Mouse (Mus musculus): ENCODE results near the gene Akp3. TPM values are rescaled to one million over a fixed set of nuclear protein-coding genes. Genes with fewer than 3 reads are reported as not detected.

Gene Akp3
- polyA plus RNA-seq, 1 experiment from 2014 or later, result not detected

- Histone ChIP-seq H3K4me1 (replicated peaks; ENCODE audit: control insufficient read depth, insufficient read depth, low read length) (no peaks in the 10 kb centered on the region), H3K36me3 (ENCODE audit: control insufficient read depth, insufficient read depth, low read length) (no peaks in the 10 kb centered on the region), H3K27ac (ENCODE audit: low read depth, low read length) (no peak overlapping the region), H3K4me2 (ENCODE audit: low read depth, low read length, severe bottlenecking) (no peak overlapping the region), H3K27me3 (ENCODE audit: control insufficient read depth, insufficient read depth, low read length) (peaks cover under 1% of the 10 kb centered on the region; the same call in 1 of the 2 replicates), H3K9me3 (ENCODE audit: control insufficient read depth, low read length) (no peaks in the 10 kb centered on the region), H3K9ac (ENCODE audit: low read length) (no peak overlapping the region), H3K4me3 (ENCODE audit: low read depth, low read length) (no peak overlapping the region)
- 86% methylated on average over 1 of the region's 1 CpGs for WGBS
- no peak for DNase-seq (ENCODE audit: low spot score)
- ATAC-seq (replicated peaks; ENCODE audit: low FRiP score), result no peak
These were observed 20.8 kb upstream of the Akp3 start for GRCm38 (mm10) chr1:87103936-87104335.

GRCm38 (mm10) chr1:87106536-87106935 is 18.2 kb upstream of the Akp3 start:
- WGBS, result 82% methylated on average over 8 of the region's 8 CpGs
- ATAC-seq (replicated peaks; ENCODE audit: low FRiP score) (no peak), DNase-seq (ENCODE audit: low spot score) (no peak)
- Histone ChIP-seq H3K27me3 (ENCODE audit: control insufficient read depth, insufficient read depth, low read length) (no peaks in the 10 kb centered on the region), H3K4me3 (ENCODE audit: low read depth, low read length) (no peak overlapping the region), H3K9ac (ENCODE audit: low read length) (no peak overlapping the region), H3K27ac (ENCODE audit: low read depth, low read length) (no peak overlapping the region), H3K4me2 (ENCODE audit: low read depth, low read length, severe bottlenecking) (no peak overlapping the region), H3K9me3 (ENCODE audit: control insufficient read depth, low read length) (no peaks in the 10 kb centered on the region), H3K36me3 (ENCODE audit: control insufficient read depth, insufficient read depth, low read length) (no peaks in the 10 kb centered on the region), H3K4me1 (replicated peaks; ENCODE audit: control insufficient read depth, insufficient read depth, low read length) (no peaks in the 10 kb centered on the region)

DNA sequence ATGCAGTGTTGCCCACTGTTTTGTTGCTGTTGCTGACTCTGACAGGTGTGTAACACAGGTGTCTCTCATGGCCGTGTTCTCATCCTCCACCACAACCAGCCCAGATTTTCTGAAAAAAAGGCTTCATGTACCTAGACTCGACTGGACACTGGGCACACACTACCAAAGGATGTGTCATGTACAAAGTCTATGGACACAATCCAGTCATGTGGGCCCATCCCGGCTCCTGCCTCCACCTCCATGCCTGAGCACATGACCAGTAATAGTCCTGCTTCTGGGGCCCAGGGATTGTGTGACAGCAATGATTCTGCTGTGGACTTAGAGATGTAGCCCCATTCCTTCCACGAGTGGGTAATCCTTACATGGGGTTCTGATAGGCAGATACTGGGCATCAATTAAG is 16.2 kb upstream of the Akp3 start:
- Histone ChIP-seq H3K27ac (ENCODE audit: low read depth, low read length) (no peak overlapping the region), H3K36me3 (ENCODE audit: control insufficient read depth, insufficient read depth, low read length) (no peaks in the 10 kb centered on the region), H3K9me3 (ENCODE audit: control insufficient read depth, low read length) (no peaks in the 10 kb centered on the region), H3K4me1 (replicated peaks; ENCODE audit: control insufficient read depth, insufficient read depth, low read length) (no peaks in the 10 kb centered on the region), H3K4me3 (ENCODE audit: low read depth, low read length) (no peak overlapping the region), H3K27me3 (ENCODE audit: control insufficient read depth, insufficient read depth, low read length) (no peaks in the 10 kb centered on the region), H3K4me2 (ENCODE audit: low read depth, low read length, severe bottlenecking) (no peak overlapping the region), H3K9ac (ENCODE audit: low read length) (no peak overlapping the region)
- WGBS, result 81% methylated on average over 4 of the region's 4 CpGs
- ATAC-seq (replicated peaks; ENCODE audit: low FRiP score) (no peak), DNase-seq (ENCODE audit: low spot score) (no peak)

DNA sequence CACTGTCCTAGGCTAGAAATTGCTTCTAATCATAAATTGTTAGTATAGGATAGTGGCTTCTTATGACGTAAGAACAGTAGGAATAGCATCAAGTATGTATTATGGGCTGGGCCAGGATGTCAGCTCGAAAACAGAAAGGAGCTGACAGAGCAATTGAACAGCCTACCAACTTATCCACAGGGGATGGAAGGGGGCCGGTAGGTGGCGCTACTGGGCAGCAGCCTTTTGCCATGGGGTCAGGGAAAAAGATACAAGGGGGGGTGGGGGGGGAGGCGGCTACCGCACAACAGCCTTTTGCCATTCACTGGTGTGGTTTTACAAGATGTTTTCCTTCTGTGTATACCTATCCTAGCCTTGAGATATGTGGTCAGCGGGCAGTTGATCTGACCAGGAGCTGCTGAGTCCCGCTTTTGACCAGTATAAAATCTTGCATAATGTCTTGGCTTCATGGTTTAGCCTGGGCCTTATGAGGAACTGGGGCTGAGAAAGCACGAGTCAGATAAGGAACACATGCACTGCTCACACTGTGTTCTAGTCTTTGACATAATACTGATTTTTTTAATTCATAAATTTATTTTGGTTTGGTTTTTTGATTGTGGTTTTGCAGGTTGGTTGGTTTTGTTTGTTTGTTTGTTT is 12.9 kb upstream of the Akp3 start:
- Histone ChIP-seq H3K4me3 (ENCODE audit: low read depth, low read length) (no peak overlapping the region), H3K27ac (ENCODE audit: low read depth, low read length) (no peak overlapping the region), H3K9me3 (ENCODE audit: control insufficient read depth, low read length) (no peaks in the 10 kb centered on the region), H3K9ac (ENCODE audit: low read length) (no peak overlapping the region), H3K27me3 (ENCODE audit: control insufficient read depth, insufficient read depth, low read length) (no peaks in the 10 kb centered on the region), H3K4me1 (replicated peaks; ENCODE audit: control insufficient read depth, insufficient read depth, low read length) (no peaks in the 10 kb centered on the region), H3K36me3 (ENCODE audit: control insufficient read depth, insufficient read depth, low read length) (no peaks in the 10 kb centered on the region), H3K4me2 (ENCODE audit: low read depth, low read length, severe bottlenecking) (no peak overlapping the region)
- no peak for ATAC-seq (replicated peaks; ENCODE audit: low FRiP score)
- 36% methylated on average over 9 of the region's 9 CpGs for WGBS
- DNase-seq (ENCODE audit: low spot score), result peak; percentile 64

- Histone ChIP-seq H3K27ac (ENCODE audit: low read depth, low read length) (no peak overlapping the region), H3K9me3 (ENCODE audit: control insufficient read depth, low read length) (no peaks in the 10 kb centered on the region), H3K4me2 (ENCODE audit: low read depth, low read length, severe bottlenecking) (no peak overlapping the region), H3K36me3 (ENCODE audit: control insufficient read depth, insufficient read depth, low read length) (no peaks in the 10 kb centered on the region), H3K27me3 (ENCODE audit: control insufficient read depth, insufficient read depth, low read length) (no peaks in the 10 kb centered on the region), H3K9ac (ENCODE audit: low read length) (no peak overlapping the region), H3K4me1 (replicated peaks; ENCODE audit: control insufficient read depth, insufficient read depth, low read length) (no peaks in the 10 kb centered on the region), H3K4me3 (ENCODE audit: low read depth, low read length) (no peak overlapping the region)
- WGBS, result 88% methylated on average over 1 of the region's 1 CpGs
- DNase-seq (ENCODE audit: low spot score), result no peak
- ATAC-seq (replicated peaks; ENCODE audit: low FRiP score), result no peak
These were observed 10.0 kb upstream of the Akp3 start for GRCm38 (mm10) chr1:87114784-87115183.

DNA sequence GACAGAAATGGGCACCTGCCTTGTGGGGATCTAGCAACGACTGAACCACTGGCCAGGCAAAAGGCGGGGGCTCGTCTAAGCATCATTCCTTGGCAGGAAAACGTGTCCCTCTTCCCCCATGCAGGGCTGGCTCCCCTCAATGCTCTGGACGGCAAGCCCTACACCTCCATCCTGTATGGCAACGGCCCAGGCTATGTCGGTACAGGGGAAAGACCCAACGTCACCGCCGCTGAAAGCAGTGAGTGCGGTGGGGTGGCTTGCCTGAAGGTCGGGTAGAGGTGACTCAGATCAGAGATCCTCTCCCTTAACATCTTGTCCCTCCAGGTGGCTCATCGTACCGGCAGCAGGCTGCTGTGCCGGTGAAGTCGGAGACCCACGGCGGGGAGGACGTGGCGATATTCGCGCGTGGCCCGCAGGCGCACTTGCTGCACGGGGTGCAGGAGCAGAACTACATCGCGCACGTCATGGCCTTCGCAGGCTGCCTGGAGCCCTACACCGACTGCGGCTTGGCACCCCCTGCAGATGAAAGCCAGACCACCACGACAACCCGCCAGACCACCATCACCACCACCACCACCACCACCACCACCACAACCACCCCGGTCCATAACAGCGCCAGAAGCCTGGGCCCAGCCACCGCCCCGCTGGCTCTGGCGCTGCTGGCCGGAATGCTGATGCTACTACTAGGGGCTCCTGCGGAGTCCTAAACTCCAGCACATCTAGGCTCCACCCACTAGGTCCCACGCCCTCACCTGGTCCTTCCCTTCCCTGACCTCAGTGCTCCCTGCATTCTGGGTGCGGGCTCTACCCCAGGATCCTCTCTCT is 2.6 kb downstream of the Akp3 start:
- WGBS, result 6% methylated on average over 41 of the region's 43 CpGs
- Histone ChIP-seq H3K4me3 (ENCODE audit: low read depth, low read length) (no peak overlapping the region), H3K4me2 (ENCODE audit: low read depth, low read length, severe bottlenecking) (peak overlapping the region; percentile 32; the same call in 1 of the 2 replicates), H3K27ac (ENCODE audit: low read depth, low read length) (no peak overlapping the region), H3K36me3 (ENCODE audit: control insufficient read depth, insufficient read depth, low read length) (no peaks in the 10 kb centered on the region), H3K27me3 (ENCODE audit: control insufficient read depth, insufficient read depth, low read length) (peaks cover 19% of the 10 kb centered on the region), H3K9me3 (ENCODE audit: control insufficient read depth, low read length) (no peaks in the 10 kb centered on the region), H3K4me1 (replicated peaks; ENCODE audit: control insufficient read depth, insufficient read depth, low read length) (no peaks in the 10 kb centered on the region), H3K9ac (ENCODE audit: low read length) (no peak overlapping the region)
- DNase-seq (ENCODE audit: low spot score), result no peak
- ATAC-seq (replicated peaks; ENCODE audit: low FRiP score), result no peak

DNA sequence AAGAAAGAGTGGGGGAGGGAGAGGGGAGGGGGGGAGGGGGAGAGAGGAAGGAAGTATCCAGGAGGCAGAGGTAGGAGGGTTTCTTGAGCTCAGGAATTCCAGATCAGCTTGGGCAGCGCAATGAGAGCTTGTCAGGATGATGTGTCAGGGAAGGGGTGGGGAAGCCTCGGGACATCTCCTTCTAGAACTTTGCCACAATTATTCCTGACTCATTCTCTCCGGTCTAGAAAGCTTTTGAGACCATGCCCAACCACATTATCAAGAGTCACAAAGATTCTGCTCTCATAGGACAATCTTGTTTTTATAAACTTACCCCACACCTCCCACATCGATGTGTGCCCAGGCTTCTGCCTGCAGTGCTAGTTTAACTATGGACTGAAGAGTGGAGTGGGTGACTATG is 7.0 kb downstream of the Akp3 start:
- peaks cover 16% of the 10 kb centered on the region for H3K27me3 ChIP-seq (ENCODE audit: control insufficient read depth, insufficient read depth, low read length)
- H3K4me2 ChIP-seq (ENCODE audit: low read depth, low read length, severe bottlenecking), result no peak overlapping the region
- no peak overlapping the region for H3K27ac ChIP-seq (ENCODE audit: low read depth, low read length)
- no peaks in the 10 kb centered on the region for H3K36me3 ChIP-seq (ENCODE audit: control insufficient read depth, insufficient read depth, low read length)
- DNase-seq (ENCODE audit: low spot score) (no peak), ATAC-seq (replicated peaks; ENCODE audit: low FRiP score) (no peak)
- no peaks in the 10 kb centered on the region for H3K9me3 ChIP-seq (ENCODE audit: control insufficient read depth, low read length)
- H3K4me3 ChIP-seq (ENCODE audit: low read depth, low read length), result no peak overlapping the region
- WGBS, result 88% methylated on average over 4 of the region's 4 CpGs
- H3K4me1 ChIP-seq (replicated peaks; ENCODE audit: control insufficient read depth, insufficient read depth, low read length), result no peaks in the 10 kb centered on the region
- no peak overlapping the region for H3K9ac ChIP-seq (ENCODE audit: low read length)

- WGBS, result 85% methylated on average over 4 of the region's 4 CpGs
- H3K4me3 ChIP-seq (ENCODE audit: low read depth, low read length), result no peak overlapping the region
- no peaks in the 10 kb centered on the region for H3K27me3 ChIP-seq (ENCODE audit: control insufficient read depth, insufficient read depth, low read length)
- H3K27ac ChIP-seq (ENCODE audit: low read depth, low read length), result no peak overlapping the region
- no peaks in the 10 kb centered on the region for H3K36me3 ChIP-seq (ENCODE audit: control insufficient read depth, insufficient read depth, low read length)
- H3K9me3 ChIP-seq (ENCODE audit: control insufficient read depth, low read length), result no peaks in the 10 kb centered on the region
- H3K4me2 ChIP-seq (ENCODE audit: low read depth, low read length, severe bottlenecking), result no peak overlapping the region
- no peaks in the 10 kb centered on the region for H3K4me1 ChIP-seq (replicated peaks; ENCODE audit: control insufficient read depth, insufficient read depth, low read length)
- no peak overlapping the region for H3K9ac ChIP-seq (ENCODE audit: low read length)
- DNase-seq (ENCODE audit: low spot score) (no peak), ATAC-seq (replicated peaks; ENCODE audit: low FRiP score) (no peak)
These were observed 16.8 kb downstream of the Akp3 start for GRCm38 (mm10) chr1:87141550-87141949.

DNA sequence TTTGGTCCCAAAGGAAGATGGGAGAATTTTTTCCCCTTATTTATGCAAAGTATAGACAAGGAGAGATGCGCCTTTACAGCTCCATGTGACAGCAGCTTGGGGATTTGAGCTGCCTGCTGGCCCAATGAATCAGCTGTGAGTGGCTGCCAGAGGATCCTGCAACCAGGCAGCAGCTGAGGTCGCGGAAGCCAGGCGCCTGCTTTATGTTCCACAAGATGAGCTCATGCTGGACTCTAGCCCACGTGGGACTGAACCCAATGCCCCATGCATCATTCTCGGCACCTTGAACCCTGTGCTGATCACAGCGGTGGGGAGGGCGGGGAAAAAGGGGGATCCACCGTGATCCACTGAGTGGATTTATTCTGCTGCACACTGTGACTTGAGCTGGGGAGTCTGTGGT is 17.7 kb downstream of the Akp3 start:
- Histone ChIP-seq H3K4me3 (ENCODE audit: low read depth, low read length) (no peak overlapping the region), H3K4me1 (replicated peaks; ENCODE audit: control insufficient read depth, insufficient read depth, low read length) (no peaks in the 10 kb centered on the region), H3K27ac (ENCODE audit: low read depth, low read length) (no peak overlapping the region), H3K9me3 (ENCODE audit: control insufficient read depth, low read length) (no peaks in the 10 kb centered on the region), H3K27me3 (ENCODE audit: control insufficient read depth, insufficient read depth, low read length) (no peaks in the 10 kb centered on the region), H3K4me2 (ENCODE audit: low read depth, low read length, severe bottlenecking) (no peak overlapping the region), H3K36me3 (ENCODE audit: control insufficient read depth, insufficient read depth, low read length) (no peaks in the 10 kb centered on the region), H3K9ac (ENCODE audit: low read length) (no peak overlapping the region)
- 76% methylated on average over 9 of the region's 9 CpGs for WGBS
- ATAC-seq (replicated peaks; ENCODE audit: low FRiP score), result no peak
- DNase-seq (ENCODE audit: low spot score), result no peak

All from forebrain, embryonic 11.5 days (tissue).